Mouse (Mus musculus) embryonic facial prominence, embryonic 15.5 days (tissue): ENCODE measurements around the gene Gjc1. TPM values are rescaled to one million over a fixed set of nuclear protein-coding genes. Genes with fewer than 3 reads are reported as not detected.

Experiments used
- ATAC-seq: fragments of 200-750 bp; cut with Nextera tagmentation; 2 replicates; pipeline ENCODE4 v1.8.0; 2017; ENCODE audit warnings: low read depth, moderate TSS enrichment; ENCODE audit not compliant: insufficient number of reproducible peaks, low FRiP score, low TSS enrichment
- H3K27ac ChIP-seq: fragments of 300-500 bp; sonication (generic); replicated peaks from 2 replicates; pipeline ENCODE4 v1.5.1; 2015; ENCODE audit warnings: mild to moderate bottlenecking, inconsistent platforms
- H3K27me3 ChIP-seq: fragments of 300-500 bp; sonication (generic); 2 replicates; pipeline ENCODE4 v1.6.1; 2015; ENCODE audit warnings: inconsistent platforms
- H3K36me3 ChIP-seq: fragments of 300-500 bp; sonication (generic); 2 replicates; pipeline ENCODE4 v1.6.1; 2015; ENCODE audit warnings: mild to moderate bottlenecking, inconsistent platforms
- H3K4me1 ChIP-seq: fragments of 300-500 bp; sonication (generic); 2 replicates; pipeline ENCODE4 v1.6.1; 2015; ENCODE audit warnings: inconsistent platforms
- H3K4me2 ChIP-seq: fragments of 300-500 bp; sonication (generic); replicated peaks from 2 replicates; pipeline ENCODE4 v1.6.1; 2015; ENCODE audit warnings: mild to moderate bottlenecking, inconsistent platforms
- H3K4me3 ChIP-seq: fragments of 300-500 bp; sonication (generic); replicated peaks from 2 replicates; pipeline ENCODE4 v1.5.1; 2015; ENCODE audit warnings: mild to moderate bottlenecking, inconsistent platforms
- H3K9ac ChIP-seq: fragments of 300-500 bp; sonication (generic); 2 replicates; pipeline ENCODE4 v1.6.1; 2015; ENCODE audit warnings: inconsistent platforms
- H3K9me3 ChIP-seq: fragments of 300-500 bp; sonication (generic); replicated peaks from 2 replicates; pipeline ENCODE4 v1.6.1; 2016; ENCODE audit warnings: inconsistent platforms
- WGBS: fragments of 180-500 bp; shearing (Covaris S2); methylation state at CpG from one replicate; pipeline ENCODE4 v1.1.7; 2015; 5-methylcytosine and 5-hydroxymethylcytosine counted together
- polyA plus RNA-seq: library from polyadenylated mRNA; unstranded; fragments of >200 nt; fragmentation: Nextera tagmentation; extraction: Ambion mirVana; gene quantifications from 2 replicates; pipeline ENCODE4 v1.2.1, GENCODE M21; 2015

Gjc1 gene
- polyA plus RNA-seq, 1 experiment from 2014 or later, result 58.3 TPM

DNA sequence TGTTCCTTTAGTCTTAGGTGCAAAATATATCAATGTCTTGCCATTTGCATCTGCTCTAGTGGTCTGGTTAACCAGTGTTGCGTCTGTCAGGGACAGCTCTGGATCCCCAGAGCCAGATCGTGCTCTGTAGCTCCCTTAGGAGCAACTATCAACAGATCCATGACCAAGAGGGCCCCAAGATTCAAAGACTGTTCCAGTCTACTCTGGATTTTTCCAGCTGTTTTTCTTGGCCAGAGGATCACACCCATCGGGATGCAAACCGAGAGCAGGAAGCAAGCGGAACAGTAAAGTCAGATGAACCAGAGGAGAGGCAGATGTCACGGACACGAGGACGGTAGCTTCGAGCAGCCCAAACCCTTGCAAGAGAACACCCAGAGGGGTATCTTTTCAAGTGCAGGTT, 16.6 kb upstream of the Gjc1 start:
- 58% methylated on average over 9 of the region's 9 CpGs for WGBS
- ATAC-seq, result no peak
- Histone ChIP-seq H3K27ac (no peak overlapping the region), H3K9ac (no peak overlapping the region), H3K27me3 (no peaks in the 10 kb centered on the region), H3K4me3 (no peak overlapping the region), H3K4me1 (0 out of 2 replicates have a peak, but pooled peaks cover 4% of the 10 kb centered on the region), H3K9me3 (no peaks in the 10 kb centered on the region), H3K4me2 (no peak overlapping the region), H3K36me3 (peaks cover 46% of the 10 kb centered on the region)

DNA sequence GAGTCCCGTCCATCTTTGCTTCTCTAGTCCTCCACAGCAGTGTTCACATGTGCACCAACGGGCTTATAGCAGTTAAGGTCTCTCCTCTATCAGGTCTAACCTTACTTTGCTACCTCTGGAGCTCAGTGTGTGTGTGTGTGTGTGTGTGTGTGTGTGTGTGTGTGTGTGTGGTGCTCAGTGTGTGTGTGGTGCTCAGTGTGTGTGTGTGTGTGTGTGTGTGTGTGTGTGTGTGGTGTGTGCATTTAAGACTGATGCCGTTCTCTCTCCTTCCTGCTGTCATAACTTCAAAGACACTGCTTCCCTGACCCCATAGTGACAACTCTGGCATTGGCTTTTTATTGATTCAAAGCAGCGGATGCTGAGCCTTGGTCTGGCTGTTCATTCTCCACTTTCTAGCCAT, 16.0 kb upstream of the Gjc1 start, which contains the start of gene Higd1b:
Gene Higd1b, plus strand, starts transcription at position 301 of the 400 bp plus-strand sequence.
- Histone ChIP-seq H3K27ac (no peak within 1 kb of the TSS), H3K36me3 (peaks cover 40% of the 10 kb centered on the region), H3K4me2 (no peak within 1 kb of the TSS), H3K27me3 (no peaks in the 10 kb centered on the region), H3K9me3 (no peaks in the 10 kb centered on the region), H3K9ac (no peak within 1 kb of the TSS), H3K4me3 (no peak within 1 kb of the TSS), H3K4me1 (0 out of 2 replicates have a peak, but pooled peaks cover 4% of the 10 kb centered on the region)
- WGBS, result 61% methylated on average over 4 of the region's 4 CpGs
- ATAC-seq, result no peak

DNA sequence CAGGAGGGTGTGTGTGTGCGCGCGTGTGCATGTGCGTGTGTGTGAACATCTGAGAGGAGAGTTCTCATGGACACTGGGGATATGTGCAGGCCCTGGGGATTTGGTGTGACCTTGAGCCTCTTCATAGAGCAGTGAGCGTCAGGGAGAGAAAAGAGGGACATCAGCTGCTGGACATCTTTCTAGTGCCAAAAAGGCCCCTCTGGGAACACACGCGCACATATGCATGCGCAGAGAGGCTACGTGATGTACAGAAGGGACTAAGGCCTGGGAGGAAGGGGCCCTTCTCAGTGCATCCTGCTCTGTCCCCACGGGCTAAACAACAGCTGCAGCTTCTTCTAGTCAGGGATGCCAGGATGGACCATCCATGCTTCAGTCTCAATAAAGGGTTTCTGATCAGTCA, 14.7 kb upstream of the Gjc1 start:
- 83% methylated on average over 10 of the region's 10 CpGs for WGBS
- no peak for ATAC-seq
- H3K4me1 ChIP-seq, result 0 out of 2 replicates have a peak, but pooled peaks cover 4% of the 10 kb centered on the region
- no peak overlapping the region for H3K4me3 ChIP-seq
- no peak overlapping the region for H3K9ac ChIP-seq
- no peak overlapping the region for H3K4me2 ChIP-seq
- no peaks in the 10 kb centered on the region for H3K27me3 ChIP-seq
- H3K9me3 ChIP-seq, result no peaks in the 10 kb centered on the region
- no peak overlapping the region for H3K27ac ChIP-seq
- H3K36me3 ChIP-seq, result peaks cover 27% of the 10 kb centered on the region

DNA sequence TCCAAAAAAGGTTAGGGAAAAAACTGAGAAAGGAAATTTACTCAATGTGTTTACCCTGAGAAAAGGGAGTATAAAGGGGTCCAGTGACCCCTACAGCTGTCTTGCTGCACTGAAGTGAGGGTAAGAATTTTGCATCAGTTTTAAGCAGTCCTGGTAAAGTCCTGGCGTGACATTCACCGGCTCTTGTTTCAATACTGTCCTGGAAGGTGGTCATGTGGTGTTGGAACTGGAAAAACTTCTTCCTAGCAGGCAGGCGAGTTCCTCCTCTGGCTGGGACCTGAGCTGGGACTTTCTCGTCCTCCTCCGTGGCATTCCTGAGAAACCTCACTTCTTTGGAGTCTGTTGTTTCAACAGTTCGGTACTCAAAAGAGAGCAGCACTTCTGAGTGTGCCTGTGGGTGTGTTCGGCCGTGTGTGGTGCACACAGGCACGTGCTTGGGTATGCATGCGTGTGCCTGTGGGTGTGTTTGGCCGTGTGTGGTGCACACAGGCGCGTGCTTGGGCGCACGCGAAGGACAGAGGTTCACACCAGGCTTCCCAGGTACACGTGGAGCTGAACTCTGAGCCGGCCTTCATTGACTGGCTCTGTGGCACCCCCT, 13.3 kb upstream of the Gjc1 start:
- WGBS, result 48% methylated on average over 18 of the region's 18 CpGs
- H3K4me1 ChIP-seq, result 0 out of 2 replicates have a peak, but pooled peaks cover 4% of the 10 kb centered on the region
- H3K9me3 ChIP-seq, result no peaks in the 10 kb centered on the region
- no peak for ATAC-seq
- H3K27ac ChIP-seq, result no peak overlapping the region
- no peak overlapping the region for H3K9ac ChIP-seq
- no peak overlapping the region for H3K4me2 ChIP-seq
- H3K27me3 ChIP-seq, result no peaks in the 10 kb centered on the region
- H3K36me3 ChIP-seq, result peaks cover 13% of the 10 kb centered on the region
- no peak overlapping the region for H3K4me3 ChIP-seq

DNA sequence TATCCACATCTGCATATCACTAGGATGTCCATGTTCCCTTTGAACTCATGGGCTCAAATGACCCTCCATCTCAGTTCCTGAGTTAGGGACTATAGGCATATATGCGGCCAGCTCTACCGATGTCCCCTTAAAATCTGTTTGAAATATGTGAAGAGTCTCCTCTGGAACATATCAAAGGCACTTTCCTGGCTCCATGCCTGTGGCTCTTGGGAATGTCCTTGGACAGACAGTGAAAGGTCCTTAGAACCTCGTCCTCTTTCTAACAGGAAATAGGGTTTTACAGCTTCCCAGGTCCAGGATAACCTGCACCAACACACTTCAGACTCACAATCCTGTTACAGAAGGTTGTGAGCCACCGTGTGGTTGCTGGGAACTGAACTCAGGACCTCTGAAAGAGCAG, 10.8 kb upstream of the Gjc1 start:
- 75% methylated on average over 4 of the region's 4 CpGs for WGBS
- Histone ChIP-seq H3K27ac (no peak overlapping the region), H3K27me3 (no peaks in the 10 kb centered on the region), H3K4me3 (no peak overlapping the region), H3K9ac (no peak overlapping the region), H3K9me3 (no peaks in the 10 kb centered on the region), H3K36me3 (no peaks in the 10 kb centered on the region), H3K4me2 (no peak overlapping the region), H3K4me1 (0 out of 2 replicates have a peak, but pooled peaks cover 4% of the 10 kb centered on the region)
- no peak for ATAC-seq

DNA sequence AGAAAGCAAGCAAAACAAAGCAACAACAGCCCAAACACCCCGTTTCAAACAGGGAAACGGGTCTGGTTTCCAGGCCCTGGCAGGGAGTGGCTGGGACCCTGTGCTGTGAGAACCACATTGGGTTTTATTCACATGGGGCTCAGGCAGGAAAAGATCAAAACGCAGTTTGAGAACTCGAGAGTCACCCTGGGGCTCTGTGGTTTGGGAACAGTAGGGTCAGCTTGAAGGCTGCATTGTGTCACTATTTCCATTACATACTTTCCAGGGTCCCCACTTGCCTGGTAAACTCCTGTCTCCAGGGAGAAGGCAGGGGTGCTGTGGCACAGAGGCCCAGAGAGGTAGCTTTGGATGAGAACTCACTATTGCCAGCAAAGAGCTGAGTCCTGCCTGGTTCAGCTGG, 7.6 kb upstream of the Gjc1 start:
- no peaks in the 10 kb centered on the region for H3K4me1 ChIP-seq
- H3K36me3 ChIP-seq, result no peaks in the 10 kb centered on the region
- H3K9ac ChIP-seq, result no peak overlapping the region
- ATAC-seq, result no peak
- no peak overlapping the region for H3K4me2 ChIP-seq
- 37% methylated on average over 4 of the region's 4 CpGs for WGBS
- H3K27ac ChIP-seq, result no peak overlapping the region
- H3K27me3 ChIP-seq, result no peaks in the 10 kb centered on the region
- no peak overlapping the region for H3K4me3 ChIP-seq
- H3K9me3 ChIP-seq, result no peaks in the 10 kb centered on the region

DNA sequence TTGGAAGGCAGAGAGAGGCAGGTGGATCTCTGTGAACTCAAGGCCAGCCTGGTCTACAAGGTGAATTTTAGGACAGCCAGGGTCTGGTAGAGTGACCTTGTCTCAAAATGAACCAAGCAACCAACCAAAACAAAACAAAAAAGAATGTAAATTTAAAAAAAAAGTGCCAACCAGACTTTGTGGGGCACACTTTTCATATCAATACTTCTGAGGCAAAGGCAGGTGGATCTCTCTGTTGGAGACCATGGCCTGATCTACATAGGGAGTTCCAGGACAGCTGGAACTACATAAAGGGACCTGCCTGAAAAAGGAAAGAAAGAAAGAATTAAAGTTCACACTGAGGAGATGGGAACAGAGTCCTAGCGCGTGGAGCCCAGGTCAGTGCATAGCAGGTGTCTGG, 7.0 kb upstream of the Gjc1 start:
- no peaks in the 10 kb centered on the region for H3K9me3 ChIP-seq
- H3K27me3 ChIP-seq, result no peaks in the 10 kb centered on the region
- no peaks in the 10 kb centered on the region for H3K4me1 ChIP-seq
- H3K4me2 ChIP-seq, result no peak overlapping the region
- no peak for ATAC-seq
- WGBS, result 73% methylated on average over 2 of the region's 2 CpGs
- H3K4me3 ChIP-seq, result no peak overlapping the region
- H3K27ac ChIP-seq, result no peak overlapping the region
- no peaks in the 10 kb centered on the region for H3K36me3 ChIP-seq
- H3K9ac ChIP-seq, result no peak overlapping the region

DNA sequence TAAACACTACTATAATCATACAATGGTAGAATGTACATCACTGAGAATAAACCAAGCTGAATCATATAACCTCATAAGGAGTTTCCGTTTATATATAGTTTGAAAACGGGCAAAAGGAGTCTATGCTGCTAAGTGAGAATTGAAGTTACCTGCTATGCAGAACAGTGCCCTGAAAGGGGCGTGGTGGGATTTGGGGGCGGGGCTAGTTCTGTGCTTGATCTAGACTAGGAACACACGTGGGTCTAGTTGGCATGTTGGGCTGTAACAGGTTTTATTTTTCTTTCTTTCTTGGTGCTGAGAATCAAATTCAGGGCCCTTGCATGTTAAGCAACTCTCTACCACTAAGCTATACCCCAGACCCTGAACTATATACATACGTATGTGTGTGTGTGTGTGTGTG, 1.7 kb upstream of the Gjc1 start:
- no peak for ATAC-seq

DNA sequence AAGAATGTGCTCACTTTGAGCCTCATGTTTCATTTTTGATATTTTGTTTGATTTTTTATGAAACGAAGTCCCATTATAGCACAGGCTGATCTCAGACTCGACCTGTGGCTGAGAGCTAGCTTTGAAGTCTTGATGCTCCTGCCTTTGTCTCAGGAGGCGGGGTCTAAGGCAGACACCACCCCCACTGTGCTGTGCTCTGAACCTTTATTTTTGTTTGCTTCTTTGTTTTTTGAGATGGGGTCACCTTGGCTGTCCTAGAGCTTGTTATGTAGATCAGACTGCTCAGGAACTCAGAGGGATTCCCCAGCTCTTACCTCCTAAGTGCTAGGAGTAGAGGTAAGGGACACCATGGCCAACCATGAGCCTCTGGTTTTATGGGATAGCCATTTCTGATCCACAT, 932 bp upstream of the Gjc1 start:
- ATAC-seq, result no peak
- peaks cover 26% of the 10 kb centered on the region for H3K4me1 ChIP-seq
- no peak overlapping the region for H3K27ac ChIP-seq
- WGBS, result 14% methylated on average over 3 of the region's 3 CpGs
- no peaks in the 10 kb centered on the region for H3K9me3 ChIP-seq
- no peak overlapping the region for H3K4me2 ChIP-seq
- no peak overlapping the region for H3K9ac ChIP-seq
- no peak overlapping the region for H3K4me3 ChIP-seq
- H3K36me3 ChIP-seq, result no peaks in the 10 kb centered on the region
- no peaks in the 10 kb centered on the region for H3K27me3 ChIP-seq

More for the DNA sequence above, 1.7 kb upstream of the Gjc1 start:
- no peaks in the 10 kb centered on the region for H3K36me3 ChIP-seq
- H3K9me3 ChIP-seq, result no peaks in the 10 kb centered on the region
- H3K4me3 ChIP-seq, result no peak overlapping the region
- no peaks in the 10 kb centered on the region for H3K27me3 ChIP-seq
- WGBS, result 56% methylated on average over 6 of the region's 6 CpGs
- peaks cover 20% of the 10 kb centered on the region for H3K4me1 ChIP-seq
- no peak overlapping the region for H3K9ac ChIP-seq
- H3K27ac ChIP-seq, result no peak overlapping the region
- no peak overlapping the region for H3K4me2 ChIP-seq

DNA sequence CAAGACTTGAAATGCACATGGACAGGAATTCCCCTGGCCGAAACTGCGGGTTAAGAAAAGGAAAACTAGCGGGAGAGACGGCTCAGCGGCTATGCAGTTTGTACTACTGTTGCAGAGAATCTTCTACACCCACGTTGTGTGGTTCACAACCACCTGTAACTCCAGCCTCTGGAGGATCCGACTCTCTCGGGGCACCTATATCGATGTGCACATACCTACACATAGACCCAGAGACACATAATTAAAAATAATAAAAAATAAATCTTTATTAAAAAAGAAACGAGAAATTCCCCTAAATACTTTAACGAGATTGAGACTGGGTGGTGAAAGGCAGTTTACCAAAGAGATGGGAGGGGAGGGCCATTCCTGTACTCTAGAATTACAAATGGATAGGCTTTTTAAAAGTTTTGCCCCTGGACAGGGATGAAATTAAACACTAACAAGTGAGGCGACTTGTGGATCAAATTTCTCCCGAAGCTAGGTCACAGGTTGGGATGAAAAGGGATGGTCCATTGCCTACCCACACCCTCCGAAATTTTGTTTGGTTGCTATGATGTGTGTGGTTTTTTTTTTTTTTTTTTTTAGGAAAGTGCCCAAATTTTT, 384 bp upstream of the Gjc1 start:
- peaks cover 26% of the 10 kb centered on the region for H3K4me1 ChIP-seq
- H3K36me3 ChIP-seq, result no peaks in the 10 kb centered on the region
- H3K9ac ChIP-seq, result no peak overlapping the region
- ATAC-seq, result no peak
- H3K27ac ChIP-seq, result peak overlapping the region; percentile 98
- WGBS, result 3% methylated on average over 14 of the region's 14 CpGs
- peak overlapping the region; percentile 84 for H3K4me3 ChIP-seq
- no peaks in the 10 kb centered on the region for H3K27me3 ChIP-seq
- H3K9me3 ChIP-seq, result no peaks in the 10 kb centered on the region
- H3K4me2 ChIP-seq, result peak overlapping the region; percentile 80

DNA sequence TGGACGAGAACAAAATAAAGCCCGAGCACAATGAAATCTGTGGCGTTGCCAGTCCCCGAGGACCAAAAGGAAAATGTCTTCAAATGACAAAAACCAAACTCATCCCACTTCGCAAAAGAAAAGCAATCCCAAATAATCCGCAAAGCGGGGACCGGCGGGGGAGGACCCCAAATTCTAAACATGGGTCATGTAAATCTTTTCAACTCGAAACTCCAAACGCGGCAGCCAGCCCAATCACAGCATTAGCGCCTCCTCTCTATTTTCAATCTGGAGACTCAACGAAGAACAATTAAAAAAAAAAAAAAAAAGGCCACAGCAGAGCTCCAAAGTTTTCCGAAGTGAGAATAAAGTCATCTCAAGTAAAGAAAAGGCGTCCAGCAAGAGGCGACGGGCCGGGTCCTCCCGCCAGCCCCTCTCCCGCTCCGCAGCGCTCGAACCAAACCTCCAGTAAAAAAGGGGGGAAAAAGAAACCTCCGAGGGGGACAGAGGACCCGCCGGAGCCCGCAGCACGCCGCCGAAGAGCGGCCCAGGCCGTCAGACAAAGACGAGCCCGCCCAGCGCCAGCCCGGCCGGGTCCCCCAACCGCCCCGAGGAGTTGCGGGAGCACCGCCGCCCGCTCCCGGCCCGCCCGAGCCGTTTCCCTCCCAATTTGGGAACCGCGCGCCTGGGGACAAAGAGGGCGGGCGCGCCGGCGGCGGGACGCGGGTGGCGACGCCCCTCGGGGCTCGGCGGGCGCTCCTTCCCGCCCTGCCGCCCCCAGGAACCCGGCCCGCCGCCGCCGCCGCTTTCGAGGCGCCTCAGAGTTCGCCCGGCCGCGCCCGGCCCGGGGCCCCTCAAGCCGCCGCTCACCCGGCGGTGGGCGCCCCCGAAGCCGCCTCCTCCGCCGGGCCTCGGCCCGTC, 1.1 kb downstream of the Gjc1 start:
- no peaks in the 10 kb centered on the region for H3K27me3 ChIP-seq
- WGBS, result under 1% methylated on average over 86 of the region's 92 CpGs
- peak overlapping the region; percentile 98 for H3K27ac ChIP-seq
- peak; percentile 47 for ATAC-seq
- no peaks in the 10 kb centered on the region for H3K36me3 ChIP-seq
- peak overlapping the region; percentile 80 for H3K4me2 ChIP-seq
- H3K4me1 ChIP-seq, result peaks cover 26% of the 10 kb centered on the region
- no peaks in the 10 kb centered on the region for H3K9me3 ChIP-seq
- H3K4me3 ChIP-seq, result peak overlapping the region; percentile 84
- H3K9ac ChIP-seq, result peak overlapping the region; percentile 87
